Mouse (Mus musculus) frontal cortex, adult 2 months (tissue): ENCODE measurements around the gene Ly75. TPM values are rescaled to one million over a fixed set of nuclear protein-coding genes. Genes with fewer than 3 reads are reported as not detected.

Experiments
- DNase-seq, 2 experiments: peaks; one replicate each; pipeline ENCODE4 v3.0.0; 2022; ENCODE audit warnings: low spot score in 1 of 2; ENCODE audit errors: extremely low spot score in 1 of 2
- polyA plus RNA-seq: library from polyadenylated mRNA; depleted of rRNA; stranded (reverse); fragments of >200 nt; gene quantifications from 2 replicates; pipeline ENCODE4 v1.2.3, GENCODE M21; 2012

Gene Ly75
- polyA plus RNA-seq, 1 experiment = 1.1 TPM

GRCm38 (mm10) chr2:60375608-60376107 lies 7.4 kb downstream of the Ly75 start:
- DNase-seq = no peak

GRCm38 (mm10) chr2:60375126-60375525 lies 8.0 kb downstream of the Ly75 start:
- no peak for DNase-seq

GRCm38 (mm10) chr2:60370188-60370587 lies 12.9 kb downstream of the Ly75 start:
- no peak for DNase-seq

GRCm38 (mm10) chr2:60369454-60369853 lies 13.6 kb downstream of the Ly75 start:
- DNase-seq = no peak

GRCm38 (mm10) chr2:60367871-60368270 lies 15.2 kb downstream of the Ly75 start:
- DNase-seq = no peak

GRCm38 (mm10) chr2:60367204-60367603 lies 15.9 kb downstream of the Ly75 start:
- DNase-seq = no peak

GRCm38 (mm10) chr2:60365820-60366610 lies 17.1 kb downstream of the Ly75 start:
- DNase-seq = no peak

GRCm38 (mm10) chr2:60365138-60365775 lies 17.8 kb downstream of the Ly75 start:
- no peak for DNase-seq

GRCm38 (mm10) chr2:60362146-60362545 lies 21.0 kb downstream of the Ly75 start:
- DNase-seq = no peak

GRCm38 (mm10) chr2:60359796-60360195 lies 23.3 kb downstream of the Ly75 start:
- no peak for DNase-seq

GRCm38 (mm10) chr2:60355388-60355683 lies 27.8 kb downstream of the Ly75 start:
- no peak for DNase-seq

- peak in 1 of 2 experiments; percentile 16 for DNase-seq
Observed at GRCm38 (mm10) chr2:60354541-60355387, 28.3 kb downstream of the Ly75 start.

GRCm38 (mm10) chr2:60352296-60352695 lies 30.8 kb downstream of the Ly75 start:
- DNase-seq = no peak

GRCm38 (mm10) chr2:60351781-60352180 lies 31.3 kb downstream of the Ly75 start:
- DNase-seq = no peak

- DNase-seq = no peak
Observed at GRCm38 (mm10) chr2:60347875-60348274, 35.2 kb downstream of the Ly75 start.

- DNase-seq = no peak
Observed at GRCm38 (mm10) chr2:60346531-60346930, 36.6 kb downstream of the Ly75 start.

- no peak for DNase-seq
Observed at GRCm38 (mm10) chr2:60345717-60346116, 37.4 kb downstream of the Ly75 start.

- DNase-seq = no peak
Observed at GRCm38 (mm10) chr2:60343607-60344289, 39.4 kb downstream of the Ly75 start.

GRCm38 (mm10) chr2:60342107-60342880 lies 40.8 kb downstream of the Ly75 start:
- no peak for DNase-seq

- no peak for DNase-seq
Observed at GRCm38 (mm10) chr2:60337937-60338336, 45.2 kb downstream of the Ly75 start.
